Mouse (Mus musculus) embryonic facial prominence, embryonic 11.5 days (tissue): Measurements from ENCODE around the gene Tns1. TPM values are rescaled to one million over a fixed set of nuclear protein-coding genes. Genes with fewer than 3 reads are reported as not detected.

Source experiments
- ATAC-seq: fragments of 200-750 bp; cut with Nextera tagmentation; replicated peaks from 2 replicates; pipeline ENCODE4 v1.8.0; 2017; ENCODE audit warnings: low read depth; ENCODE audit not compliant: insufficient number of reproducible peaks, low FRiP score, low TSS enrichment
- DNase-seq: peaks from one replicate; pipeline ENCODE4 v3.0.0-alpha.2; 2015; ENCODE audit warnings: low spot score
- H3K27ac ChIP-seq: fragments of 300-500 bp; sonication (generic); replicated peaks from 2 replicates; pipeline ENCODE4 v1.5.1; 2014; ENCODE audit warnings: mild to moderate bottlenecking, low read depth, low read length, control low read depth
- H3K27me3 ChIP-seq: fragments of 300-500 bp; sonication (generic); 2 replicates; pipeline ENCODE4 v1.6.1; 2014; ENCODE audit warnings: mild to moderate bottlenecking, low read length, moderate library complexity, mixed read lengths; ENCODE audit not compliant: control insufficient read depth, insufficient read depth
- H3K36me3 ChIP-seq: fragments of 300-500 bp; sonication (generic); replicated peaks from 2 replicates; pipeline ENCODE4 v1.6.1; 2014; ENCODE audit warnings: low read depth, mild to moderate bottlenecking, low read length, moderate library complexity, mixed read lengths; ENCODE audit not compliant: control insufficient read depth, insufficient read depth
- H3K4me1 ChIP-seq: fragments of 300-500 bp; sonication (generic); 2 replicates; pipeline ENCODE4 v1.6.1; 2014; ENCODE audit warnings: low read length, mixed read lengths; ENCODE audit not compliant: control insufficient read depth, insufficient read depth
- H3K4me2 ChIP-seq: fragments of 300-500 bp; sonication (generic); 2 replicates; pipeline ENCODE4 v1.6.1; 2014; ENCODE audit warnings: low read depth, mild to moderate bottlenecking, control low read depth, low read length, moderate library complexity
- H3K4me3 ChIP-seq: fragments of 300-500 bp; sonication (generic); 2 replicates; pipeline ENCODE4 v1.5.1; 2014; ENCODE audit warnings: low read depth, low read length, control low read depth
- H3K9ac ChIP-seq: fragments of 300-500 bp; sonication (generic); replicated peaks from 2 replicates; pipeline ENCODE4 v1.6.1; 2014; ENCODE audit warnings: mild to moderate bottlenecking, control low read depth, low read length
- H3K9me3 ChIP-seq: fragments of 300-500 bp; sonication (generic); replicated peaks from 2 replicates; pipeline ENCODE4 v1.6.1; 2016; ENCODE audit warnings: mild to moderate bottlenecking, low read length, inconsistent platforms, mixed read lengths; ENCODE audit not compliant: control insufficient read depth
- WGBS: fragments of 180-500 bp; shearing (Covaris S2); extraction: QIAGEN DNeasy Blood & Tissue Kit; methylation state at CpG from one replicate; pipeline ENCODE4 v1.1.7; 2014; 5-methylcytosine and 5-hydroxymethylcytosine counted together
- polyA plus RNA-seq: library from polyadenylated mRNA; unstranded; fragments of >200 nt; fragmentation: Nextera tagmentation; extraction: Ambion mirVana; gene quantifications from 2 replicates; pipeline ENCODE4 v1.2.1, GENCODE M21; 2014

Tns1 gene
- polyA plus RNA-seq, 1 experiment from 2014 or later = 21.6 TPM

- no peak overlapping the region for H3K4me3 ChIP-seq
- H3K9ac ChIP-seq = no peak overlapping the region
- no peaks in the 10 kb centered on the region for H3K4me1 ChIP-seq
- WGBS = 81% methylated on average over 5 of the region's 5 CpGs
- no peak for ATAC-seq
- H3K4me2 ChIP-seq = no peak overlapping the region
- DNase-seq = no peak
- H3K9me3 ChIP-seq = no peaks in the 10 kb centered on the region
- H3K27me3 ChIP-seq = no peaks in the 10 kb centered on the region
- no peaks in the 10 kb centered on the region; the same call in 1 of the 2 replicates for H3K36me3 ChIP-seq
- H3K27ac ChIP-seq = no peak overlapping the region
Measured at GRCm38 (mm10) chr1:73929952-73930329, 194.3 kb downstream of the Tns1 start.

- Histone ChIP-seq H3K4me2 (no peak overlapping the region), H3K4me3 (no peak overlapping the region), H3K27me3 (no peaks in the 10 kb centered on the region), H3K36me3 (no peaks in the 10 kb centered on the region; the same call in 1 of the 2 replicates), H3K4me1 (no peaks in the 10 kb centered on the region), H3K9me3 (no peaks in the 10 kb centered on the region), H3K9ac (no peak overlapping the region), H3K27ac (no peak overlapping the region)
- ATAC-seq (no peak), DNase-seq (no peak)
- 46% methylated on average over 15 of the region's 15 CpGs for WGBS
Measured at GRCm38 (mm10) chr1:73929211-73929951, 194.9 kb downstream of the Tns1 start.

GRCm38 (mm10) chr1:73928385-73928784 is 195.9 kb downstream of the Tns1 start:
- Histone ChIP-seq H3K36me3 (no peaks in the 10 kb centered on the region; the same call in 1 of the 2 replicates), H3K9me3 (no peaks in the 10 kb centered on the region), H3K4me2 (no peak overlapping the region), H3K27me3 (no peaks in the 10 kb centered on the region), H3K9ac (no peak overlapping the region), H3K4me1 (no peaks in the 10 kb centered on the region), H3K27ac (no peak overlapping the region), H3K4me3 (no peak overlapping the region)
- DNase-seq (no peak), ATAC-seq (no peak)
- 86% methylated on average over 8 of the region's 8 CpGs for WGBS

GRCm38 (mm10) chr1:73927819-73928218 is 196.4 kb downstream of the Tns1 start:
- no peak for DNase-seq
- Histone ChIP-seq H3K27ac (no peak overlapping the region), H3K4me2 (no peak overlapping the region), H3K36me3 (no peaks in the 10 kb centered on the region; the same call in 1 of the 2 replicates), H3K4me3 (no peak overlapping the region), H3K9ac (no peak overlapping the region), H3K4me1 (no peaks in the 10 kb centered on the region), H3K27me3 (no peaks in the 10 kb centered on the region), H3K9me3 (no peaks in the 10 kb centered on the region)
- ATAC-seq = no peak
- WGBS = 79% methylated on average over 15 of the region's 15 CpGs

GRCm38 (mm10) chr1:73926279-73926678 is 198.0 kb downstream of the Tns1 start:
- no peak overlapping the region for H3K27ac ChIP-seq
- no peak overlapping the region for H3K9ac ChIP-seq
- DNase-seq (no peak), ATAC-seq (no peak)
- H3K27me3 ChIP-seq = no peaks in the 10 kb centered on the region
- H3K9me3 ChIP-seq = no peaks in the 10 kb centered on the region
- 61% methylated on average over 7 of the region's 7 CpGs for WGBS
- H3K4me2 ChIP-seq = no peak overlapping the region
- H3K4me1 ChIP-seq = no peaks in the 10 kb centered on the region
- H3K36me3 ChIP-seq = no peaks in the 10 kb centered on the region; the same call in 1 of the 2 replicates
- H3K4me3 ChIP-seq = no peak overlapping the region

- DNase-seq (no peak), ATAC-seq (no peak)
- Histone ChIP-seq H3K4me2 (no peak overlapping the region), H3K9ac (no peak overlapping the region), H3K27me3 (no peaks in the 10 kb centered on the region), H3K36me3 (no peaks in the 10 kb centered on the region; the same call in 1 of the 2 replicates), H3K9me3 (no peaks in the 10 kb centered on the region), H3K4me1 (no peaks in the 10 kb centered on the region), H3K4me3 (no peak overlapping the region), H3K27ac (no peak overlapping the region)
- WGBS = 94% methylated on average over 18 of the region's 18 CpGs
Measured at GRCm38 (mm10) chr1:73924871-73925610, 199.2 kb downstream of the Tns1 start.

- 84% methylated on average over 5 of the region's 5 CpGs for WGBS
Measured at GRCm38 (mm10) chr1:73924210-73924609, 200.0 kb downstream of the Tns1 start.

GRCm38 (mm10) chr1:73923185-73923584 is 201.1 kb downstream of the Tns1 start:
- Histone ChIP-seq H3K9ac (no peak overlapping the region), H3K27ac (no peak overlapping the region), H3K4me2 (no peak overlapping the region), H3K27me3 (no peaks in the 10 kb centered on the region), H3K4me3 (no peak overlapping the region), H3K36me3 (no peaks in the 10 kb centered on the region; the same call in 1 of the 2 replicates), H3K4me1 (no peaks in the 10 kb centered on the region), H3K9me3 (no peaks in the 10 kb centered on the region)
- DNase-seq (no peak), ATAC-seq (no peak)
- WGBS = 55% methylated on average over 8 of the region's 8 CpGs

More at GRCm38 (mm10) chr1:73924210-73924609, 200.0 kb downstream of the Tns1 start:
- no peak overlapping the region for H3K9ac ChIP-seq
- H3K27ac ChIP-seq = no peak overlapping the region
- no peaks in the 10 kb centered on the region for H3K4me1 ChIP-seq
- DNase-seq (no peak), ATAC-seq (no peak)
- no peaks in the 10 kb centered on the region for H3K9me3 ChIP-seq
- no peaks in the 10 kb centered on the region; the same call in 1 of the 2 replicates for H3K36me3 ChIP-seq
- no peak overlapping the region for H3K4me3 ChIP-seq
- H3K4me2 ChIP-seq = no peak overlapping the region
- no peaks in the 10 kb centered on the region for H3K27me3 ChIP-seq
